Mouse (Mus musculus) cerebral cortex, adult 2 months (tissue): ENCODE data around the gene Ifit3.

ENCODE experiments used
- WGBS: fragments of 180-500 bp; shearing (Covaris S2); methylation state at CpG from one replicate; pipeline ENCODE4 v1.1.7; 2018; 5-methylcytosine and 5-hydroxymethylcytosine counted together

The Ifit3 gene

GRCm38 (mm10) chr19:34598341-34598740 is 15.0 kb downstream of the Ifit3 start:
- WGBS: 60% methylated on average over 2 of the region's 2 CpGs

DNA sequence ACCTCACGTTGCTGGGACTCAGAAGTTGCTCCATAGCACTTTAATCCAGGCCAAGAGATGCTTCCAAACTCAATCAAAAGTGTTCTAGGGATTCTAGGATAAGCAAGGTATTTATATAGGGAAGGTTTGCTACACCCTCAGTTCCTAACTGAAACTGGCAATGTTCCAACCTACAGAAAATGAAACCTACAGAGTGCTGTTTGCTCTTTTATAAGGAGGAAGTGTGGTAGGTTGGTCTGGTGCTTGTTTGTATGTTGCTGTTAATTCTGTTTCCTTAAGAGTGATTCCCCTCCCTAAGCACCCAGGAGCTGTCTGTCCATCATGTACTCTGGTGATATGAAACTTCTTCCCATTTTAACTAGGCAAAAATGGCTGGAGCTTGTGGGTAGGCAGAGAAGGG is 18.6 kb downstream of the Ifit3 start, which contains the start of gene Ifit1bl1:
Gene Ifit1bl1 (minus strand): TSS at position 69 of the 400 bp plus-strand sequence.
- WGBS: 57% methylated on average over 1 of the region's 1 CpGs

DNA sequence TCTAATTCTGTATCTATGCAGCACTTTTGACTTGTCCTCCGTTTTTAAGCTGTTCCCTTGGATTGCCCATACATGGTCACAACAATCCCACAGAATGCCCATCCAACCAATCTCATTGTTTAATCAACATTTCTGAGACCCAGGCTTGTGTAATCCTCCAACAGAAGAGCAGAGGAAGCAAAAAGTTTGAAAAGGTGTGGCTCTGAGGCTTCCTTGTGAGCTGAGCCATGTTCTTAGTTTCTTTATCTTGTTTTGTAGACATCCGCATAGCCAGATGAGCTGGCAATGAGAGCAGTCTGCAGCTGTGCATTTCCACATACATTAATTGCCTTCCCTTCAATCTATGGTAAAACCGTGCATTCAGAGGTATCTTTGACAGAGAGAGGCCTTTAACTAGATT is 22.1 kb downstream of the Ifit3 start:
- WGBS: 93% methylated on average over 3 of the region's 3 CpGs

DNA sequence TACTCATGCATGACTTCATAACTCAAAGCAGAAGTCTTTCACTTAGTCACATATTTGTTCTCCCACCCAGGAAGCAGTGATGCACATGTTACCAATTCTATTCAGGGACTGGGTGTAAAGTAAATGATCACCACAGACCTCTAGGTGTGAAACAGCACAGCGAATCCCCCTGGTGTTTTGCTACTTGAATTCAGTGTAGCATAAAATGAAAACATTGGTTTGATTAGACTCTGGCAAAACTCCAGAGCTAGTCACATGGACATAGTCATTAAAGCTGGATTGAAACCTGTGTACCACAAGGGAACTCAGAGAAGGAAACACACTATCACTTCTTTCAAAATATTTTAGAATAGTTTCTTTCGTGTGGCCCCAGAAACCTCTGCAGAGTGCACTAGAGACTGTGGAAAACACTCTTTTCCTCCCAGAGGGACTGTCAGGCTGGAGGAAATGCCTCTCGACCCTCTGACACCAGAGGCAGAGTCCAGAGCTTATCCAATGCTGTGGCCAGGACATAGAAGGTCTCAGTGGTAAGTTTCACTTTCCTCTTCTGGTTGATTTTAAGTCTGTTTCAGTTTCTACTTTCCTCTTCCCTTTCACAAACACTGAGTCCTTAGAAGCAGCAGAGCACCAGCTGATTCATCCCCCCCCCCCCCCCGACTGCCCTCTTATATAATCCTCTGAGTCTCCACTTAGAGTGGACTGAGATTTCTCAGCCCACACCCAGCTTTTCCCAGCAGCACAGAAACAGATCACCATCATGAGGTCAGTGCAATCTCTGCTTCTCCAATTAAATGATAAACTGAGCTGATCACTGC is 24.1 kb downstream of the Ifit3 start, which contains the start of gene Ifit3b:
Gene Ifit3b (plus strand): TSS at position 734 of the 815 bp plus-strand sequence.
- 24% methylated on average over 4 of the region's 4 CpGs for WGBS

DNA sequence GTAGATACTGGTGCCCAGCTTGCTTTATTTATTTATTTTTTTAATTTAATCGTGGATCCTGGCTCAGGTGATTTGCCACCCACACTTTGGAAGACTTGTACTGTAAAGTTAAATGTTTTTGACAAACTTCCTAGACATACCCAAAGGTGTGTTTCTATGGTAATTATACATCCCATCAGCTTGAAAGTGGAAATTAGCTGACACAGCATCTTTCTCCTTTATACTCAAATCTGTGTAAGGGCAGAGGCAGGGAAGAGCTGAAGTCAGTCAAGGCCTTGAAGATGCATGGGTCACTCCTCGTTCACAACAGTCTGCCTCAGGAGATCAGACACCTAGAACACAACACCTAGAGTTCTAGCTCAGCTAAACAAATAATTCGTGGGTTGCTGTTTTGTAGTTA is 26.8 kb downstream of the Ifit3 start:
- 83% methylated on average over 3 of the region's 3 CpGs for WGBS

DNA sequence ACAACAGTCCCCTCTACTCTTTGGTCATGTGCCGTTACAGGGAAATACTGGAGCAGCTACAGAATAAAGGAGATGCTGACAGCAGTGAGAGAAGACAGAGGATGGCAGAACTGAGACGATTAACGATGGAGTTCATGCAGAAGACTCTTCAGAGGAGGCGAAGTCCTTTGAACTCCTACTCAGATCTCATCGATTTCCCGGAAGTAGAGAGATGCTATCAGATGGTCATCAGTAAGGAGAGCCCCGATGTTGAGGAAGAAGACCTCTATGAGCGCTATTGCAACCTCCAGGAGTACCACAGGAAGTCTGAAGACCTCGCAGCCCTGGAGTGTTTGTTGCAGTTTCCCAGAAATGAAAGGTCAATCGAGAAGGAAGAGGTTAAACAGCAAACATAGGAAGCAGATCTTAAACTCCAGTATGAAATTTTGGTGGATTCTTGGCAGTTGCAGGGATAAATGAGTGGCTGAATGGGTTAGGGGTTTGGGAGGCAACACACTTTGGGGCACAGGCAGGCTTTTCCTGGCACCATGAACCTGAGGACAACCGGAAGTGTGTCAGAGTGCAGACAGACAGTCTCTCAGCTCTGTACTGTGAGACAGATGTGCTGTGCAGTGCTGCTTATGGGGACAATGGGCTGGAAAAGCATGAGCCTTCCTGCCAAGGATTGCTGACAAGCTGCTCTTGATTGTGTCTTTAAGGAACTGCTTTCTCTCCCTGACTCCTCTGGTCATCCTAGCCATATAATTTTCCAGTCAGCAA is 29.1 kb downstream of the Ifit3 start:
- 79% methylated on average over 6 of the region's 11 CpGs for WGBS

- 94% methylated on average over 5 of the region's 5 CpGs for WGBS
Measured at GRCm38 (mm10) chr19:34620871-34621270, 37.5 kb downstream of the Ifit3 start.

- WGBS: 95% methylated on average over 6 of the region's 6 CpGs
Measured at GRCm38 (mm10) chr19:34623781-34624180, 40.5 kb downstream of the Ifit3 start.

GRCm38 (mm10) chr19:34624663-34625062 is 41.3 kb downstream of the Ifit3 start:
- WGBS: 87% methylated on average over 4 of the region's 4 CpGs

DNA sequence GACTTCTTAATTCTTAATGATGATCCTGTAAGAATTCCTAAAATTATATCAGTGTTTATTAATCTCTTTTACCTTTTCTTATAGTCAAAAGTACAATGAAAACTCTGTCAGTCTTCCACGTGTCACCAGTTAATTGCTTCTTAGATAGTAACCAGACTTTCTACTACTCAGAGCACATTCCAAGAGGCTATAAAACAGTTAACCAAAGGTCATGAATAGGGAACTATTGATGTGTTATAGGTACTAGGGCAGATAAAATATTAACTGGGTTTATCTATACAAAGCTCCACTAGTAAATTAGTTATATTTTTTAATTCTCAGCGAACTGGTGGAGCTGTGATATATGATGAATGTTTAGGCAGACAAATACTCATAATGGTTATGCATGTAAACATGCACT is 44.2 kb downstream of the Ifit3 start:
- 81% methylated on average over 2 of the region's 2 CpGs for WGBS

GRCm38 (mm10) chr19:34633484-34633883 is 50.2 kb downstream of the Ifit3 start:
- 44% methylated on average over 2 of the region's 2 CpGs for WGBS

GRCm38 (mm10) chr19:34636933-34637557 is 53.7 kb downstream of the Ifit3 start:
- 14% methylated on average over 3 of the region's 3 CpGs for WGBS
